Mouse (Mus musculus) spleen, postnatal 10 days (tissue): Measurements from ENCODE around the gene Tpm3.
A peak's percentile ranks its signal among the peaks of the same experiment; 100 is the strongest.

Experiments used
- DNase-seq, 2 experiments: peaks; one replicate each; pipeline ENCODE4 v3.0.0; 2021 to 2022; ENCODE audit warnings: low spot score in 2 of 2

Tpm3 gene

GRCm38 (mm10) chr3:90072294-90072693 is at the start of gene Tpm3:
Tpm3 (plus strand) TSS chr3:90072649.
- DNase-seq, result no peak

- DNase-seq, result no peak
Observed at GRCm38 (mm10) chr3:90034653-90035052, 37.8 kb upstream of the Tpm3 start.

DNA sequence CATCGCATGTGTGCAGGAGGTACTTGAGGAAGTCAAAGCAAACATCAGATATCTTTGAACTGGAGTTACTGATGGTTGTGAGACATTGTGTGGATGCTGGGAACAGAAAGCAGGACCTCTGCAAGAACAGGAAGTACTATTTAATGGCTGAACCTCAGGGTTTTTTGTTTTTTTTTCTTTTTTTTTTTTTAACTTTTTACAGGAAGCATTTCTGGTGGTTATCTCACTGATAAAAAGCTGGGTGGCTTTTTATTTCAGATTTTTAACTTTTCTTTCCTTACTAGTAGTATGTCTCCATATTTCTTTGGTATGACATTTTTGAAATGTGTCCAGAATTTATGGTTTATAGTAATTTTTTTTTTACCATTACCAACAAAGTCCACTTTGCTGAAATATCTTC is 36.2 kb upstream of the Tpm3 start:
- no peak for DNase-seq

DNA sequence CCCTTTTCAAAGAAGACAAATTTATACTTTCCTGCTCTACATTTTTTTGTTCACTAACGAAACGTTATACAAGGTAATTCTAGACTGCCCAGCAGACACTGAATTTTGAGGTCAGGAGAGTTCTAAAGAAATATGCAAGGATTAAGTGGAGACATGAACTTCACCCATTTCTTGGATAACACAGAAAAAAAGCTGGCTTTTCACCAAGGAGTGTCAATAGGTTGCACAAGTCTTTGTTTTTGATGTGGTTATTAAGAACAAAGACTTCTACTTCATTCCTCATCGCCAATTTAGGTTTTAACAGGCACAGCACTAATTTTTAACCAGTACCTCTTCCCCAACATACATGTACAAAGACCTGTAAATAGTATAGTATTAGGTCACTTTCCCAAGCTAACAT is 22.8 kb upstream of the Tpm3 start:
- DNase-seq, result no peak

- peak; percentile 68 to 76 for DNase-seq
Observed at GRCm38 (mm10) chr3:90051441-90052350, 20.8 kb upstream of the Tpm3 start, which contains the start of gene 4933434E20Rik. 4933434E20Rik (plus strand) TSS chr3:90051636.

GRCm38 (mm10) chr3:90052351-90053241 is 19.9 kb upstream of the Tpm3 start, which contains the start of gene Ubap2l:
Ubap2l (minus strand) TSS chr3:90052628.
- peak; percentile 81 to 97 for DNase-seq

- no peak for DNase-seq
Observed at GRCm38 (mm10) chr3:90061549-90061948, 10.9 kb upstream of the Tpm3 start.

GRCm38 (mm10) chr3:90062539-90062938 is 9.9 kb upstream of the Tpm3 start:
- no peak for DNase-seq

DNA sequence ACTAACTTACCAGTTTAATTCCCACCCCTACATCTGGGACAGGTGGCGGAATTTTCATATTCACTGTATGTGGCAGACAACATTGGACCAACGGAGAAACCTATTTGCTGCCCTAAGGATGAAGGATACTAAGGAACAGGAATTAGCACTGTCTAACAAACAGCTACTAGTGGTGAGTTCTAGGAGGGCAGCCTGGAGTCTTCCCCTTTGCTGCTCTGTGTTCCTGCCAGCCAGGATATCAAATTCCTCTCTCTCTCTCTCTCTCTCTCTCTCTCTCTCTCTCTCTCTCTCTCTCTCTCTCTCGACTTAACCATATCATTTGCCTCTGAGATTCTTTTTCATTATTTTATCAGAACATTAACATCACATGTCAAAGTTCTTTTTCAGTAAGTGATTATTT is 8.1 kb upstream of the Tpm3 start:
- DNase-seq, result no peak

DNA sequence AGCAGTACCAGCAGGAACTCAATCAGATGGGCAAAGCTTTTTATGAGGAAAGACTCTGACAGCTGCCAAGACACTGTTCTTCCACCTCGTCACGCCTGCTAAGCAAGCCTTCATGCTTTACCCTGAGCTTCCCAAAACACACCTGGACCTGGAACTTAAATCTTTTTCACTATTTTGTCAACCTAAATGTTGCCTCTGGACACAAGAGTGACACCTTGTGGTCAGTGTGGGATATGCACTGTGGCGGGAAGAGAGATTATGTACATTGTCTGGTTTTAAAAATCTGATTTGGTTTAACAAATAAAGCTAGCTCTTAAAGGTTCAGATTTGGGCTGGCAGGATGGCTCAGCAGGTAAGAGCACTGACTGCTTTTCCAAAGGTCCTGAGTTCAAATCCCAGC is 6.9 kb upstream of the Tpm3 start:
- DNase-seq, result peak; percentile 52 to 70

DNA sequence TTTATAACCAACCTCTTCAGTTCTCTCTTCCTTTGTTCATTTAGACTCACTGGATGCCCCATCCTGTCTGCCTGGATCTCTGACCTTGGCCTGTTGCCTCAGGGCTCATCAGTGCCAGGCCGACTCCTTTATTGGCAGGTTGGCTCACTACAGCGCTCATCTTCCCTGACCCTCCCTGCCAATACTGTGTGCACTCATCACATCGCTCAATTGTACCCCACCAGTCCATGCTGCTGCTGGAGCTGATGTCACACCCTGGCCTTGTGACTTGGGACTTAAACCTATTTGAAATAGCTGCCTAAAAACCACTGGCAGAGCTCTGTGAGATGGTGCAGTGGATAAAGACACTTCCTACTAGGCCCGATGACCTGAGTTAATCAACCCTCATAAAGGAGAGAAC is 4.6 kb upstream of the Tpm3 start:
- DNase-seq, result no peak

DNA sequence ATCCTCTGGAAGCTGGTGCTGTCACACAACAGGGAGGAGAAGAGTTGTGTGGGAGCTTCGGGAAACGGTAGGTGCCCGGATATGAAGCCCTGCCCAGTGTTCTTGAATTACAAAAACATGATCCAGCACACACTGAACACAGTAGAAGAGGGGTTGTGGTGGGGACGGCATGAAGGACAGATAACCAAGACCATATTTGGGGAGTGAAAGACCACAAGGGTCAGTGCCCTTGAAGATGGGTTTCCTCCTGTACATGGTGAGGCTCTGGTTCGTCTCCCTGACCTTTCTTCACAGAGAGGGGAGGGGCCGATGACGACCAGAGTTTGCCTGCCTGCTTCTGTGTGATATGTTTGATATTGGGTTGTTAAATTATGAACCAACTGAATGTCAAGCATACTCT is 2.8 kb upstream of the Tpm3 start:
- DNase-seq, result no peak

DNA sequence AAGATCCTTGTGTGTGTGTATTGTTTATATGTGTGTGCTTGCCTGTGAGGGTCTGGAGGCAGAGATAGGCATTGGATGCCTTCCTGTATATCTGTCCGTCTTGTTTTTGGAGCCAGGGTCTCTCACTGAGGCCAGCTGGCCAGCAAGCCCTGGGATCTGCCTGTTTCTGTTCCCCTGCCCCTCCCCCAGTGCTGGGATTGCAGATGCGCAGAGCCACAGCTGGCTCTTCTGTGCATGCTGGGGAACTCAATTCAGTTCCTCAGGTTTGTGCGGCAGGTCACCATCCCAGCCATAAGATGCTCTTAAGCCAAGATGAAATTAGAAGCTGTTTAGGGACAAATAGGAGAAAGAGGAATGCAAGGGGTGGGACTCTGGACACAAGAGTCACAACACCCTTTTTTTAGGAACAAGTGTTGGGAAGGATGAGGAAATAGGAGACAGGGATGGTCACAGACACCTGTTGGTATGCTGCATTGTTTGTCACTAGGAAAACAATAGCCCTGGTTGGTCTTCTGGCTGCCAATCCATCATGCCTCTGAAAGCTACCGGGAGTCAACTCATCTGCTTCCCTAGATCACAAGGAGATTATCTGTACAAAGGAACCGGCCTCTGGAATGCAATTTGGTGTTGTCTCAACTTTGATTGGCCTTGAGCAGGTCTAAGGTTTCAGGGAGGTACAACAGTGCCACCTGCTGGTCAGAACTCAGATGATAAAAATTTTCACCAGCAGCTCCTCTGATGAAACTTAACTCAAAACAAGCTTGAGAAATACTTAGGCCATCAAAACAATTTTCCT is 4.7 kb downstream of the Tpm3 start:
- peak; percentile 80 to 90 for DNase-seq

- no peak for DNase-seq
Observed at GRCm38 (mm10) chr3:90078224-90078623, 5.8 kb downstream of the Tpm3 start.

DNA sequence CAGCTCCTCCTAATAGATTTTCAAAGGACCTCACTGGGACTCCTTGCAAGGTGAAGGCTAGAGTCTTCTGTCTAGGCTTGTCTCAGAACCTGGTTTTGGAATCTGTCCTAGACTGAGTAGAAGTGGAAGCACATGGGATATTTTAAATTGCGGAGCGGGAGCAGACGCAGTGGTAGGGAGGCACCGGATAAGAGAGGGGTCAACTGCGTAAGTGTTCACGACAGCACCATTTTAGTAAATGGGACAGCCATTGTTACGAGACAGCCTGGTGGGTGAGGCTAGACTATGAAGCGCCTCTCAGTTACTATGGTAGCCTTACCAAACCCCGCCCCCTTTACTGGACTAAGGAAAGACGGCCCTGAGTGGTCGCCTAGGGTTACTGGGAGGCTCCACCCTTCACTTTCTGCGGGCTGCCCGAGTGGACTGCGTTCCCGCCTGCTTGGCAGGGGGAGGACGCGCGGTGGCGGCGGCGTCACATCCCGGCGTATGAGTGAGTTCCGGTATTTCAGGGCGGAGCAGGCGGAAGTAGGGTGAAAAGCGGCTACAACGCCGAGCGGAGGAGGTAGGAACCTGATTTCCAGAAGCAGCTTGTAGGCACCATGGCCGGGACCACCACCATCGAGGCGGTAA is 6.8 kb downstream of the Tpm3 start:
- DNase-seq, result peak; percentile 78 to 94

DNA sequence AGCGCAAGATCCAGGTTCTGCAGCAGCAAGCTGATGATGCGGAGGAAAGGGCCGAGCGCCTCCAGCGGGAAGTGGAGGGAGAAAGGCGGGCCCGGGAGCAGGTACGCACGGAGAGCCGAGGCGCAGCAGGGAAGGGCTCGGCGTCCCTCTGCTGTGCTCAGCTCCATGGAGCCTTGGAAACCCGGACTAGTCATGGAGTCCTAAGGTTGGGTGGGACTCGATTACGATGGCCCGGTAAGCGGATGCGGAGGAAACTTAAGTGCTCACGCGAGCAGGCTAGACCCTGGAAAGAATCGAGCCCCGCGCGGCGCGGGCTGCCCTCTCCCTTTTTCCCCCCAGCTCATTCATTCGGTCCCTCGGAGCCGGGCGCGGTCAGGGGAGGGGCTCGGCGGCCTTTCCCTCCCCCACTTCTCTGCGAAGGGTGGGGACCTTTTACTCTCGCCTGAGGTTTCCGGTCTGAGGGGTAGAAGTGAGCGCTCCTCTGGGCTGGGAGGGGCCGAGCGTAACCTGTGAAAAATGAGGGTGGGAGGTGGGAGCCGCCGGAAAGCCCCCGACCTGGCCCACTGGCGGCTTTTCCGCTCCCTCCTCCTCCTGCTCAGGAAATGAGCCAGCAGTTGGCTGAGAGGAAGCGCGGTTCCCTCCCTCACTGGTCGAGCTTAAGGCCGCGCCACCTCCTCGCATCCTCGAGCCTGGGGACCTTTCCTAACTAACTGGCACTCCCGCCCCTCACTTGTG is 7.5 kb downstream of the Tpm3 start:
- peak; percentile 68 to 78 for DNase-seq

GRCm38 (mm10) chr3:90080498-90080863 is 8.0 kb downstream of the Tpm3 start:
- no peak for DNase-seq

DNA sequence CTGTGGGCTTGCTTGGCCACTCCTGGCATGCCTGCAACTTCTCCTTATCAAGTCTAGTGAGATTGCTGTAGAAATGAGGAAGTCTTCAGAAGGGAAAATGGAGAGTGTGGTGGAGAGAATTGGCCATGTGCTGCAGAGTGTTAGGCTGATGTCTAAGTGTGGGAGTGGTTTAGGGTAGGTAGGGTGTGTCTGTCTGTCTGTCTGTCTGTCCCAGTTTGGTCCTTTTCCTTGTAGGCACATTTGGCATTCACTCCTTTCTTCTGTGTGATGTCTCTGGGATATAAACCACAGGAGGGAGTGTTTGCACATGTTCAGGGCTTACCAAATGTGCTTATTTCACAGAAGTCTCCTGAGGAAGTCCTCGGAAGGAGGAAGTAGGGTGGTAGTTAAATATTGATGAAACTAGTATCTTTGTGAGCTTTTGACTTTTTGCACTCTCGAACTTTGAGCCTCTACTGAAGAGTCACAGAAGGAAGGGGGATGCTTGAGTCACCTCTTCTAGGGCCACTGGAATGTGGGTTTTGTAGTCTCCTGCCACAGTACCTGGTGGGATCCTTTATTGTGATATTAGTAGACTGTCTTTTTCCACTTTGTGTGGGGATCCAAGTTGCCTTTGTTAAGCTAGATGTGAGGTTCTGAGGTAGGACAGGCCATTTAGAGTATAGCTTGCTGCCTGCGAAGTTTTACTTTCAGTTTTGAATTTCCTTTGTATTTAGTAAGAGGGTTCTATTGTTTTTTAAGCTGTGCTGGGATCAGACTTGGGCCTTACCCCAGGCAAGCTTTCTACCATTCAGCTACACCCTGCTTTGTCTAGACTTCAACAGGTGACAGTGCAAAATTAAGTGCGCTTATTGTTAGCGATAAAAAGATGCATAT is 9.2 kb downstream of the Tpm3 start:
- DNase-seq, result peak; percentile 20 to 23

DNA sequence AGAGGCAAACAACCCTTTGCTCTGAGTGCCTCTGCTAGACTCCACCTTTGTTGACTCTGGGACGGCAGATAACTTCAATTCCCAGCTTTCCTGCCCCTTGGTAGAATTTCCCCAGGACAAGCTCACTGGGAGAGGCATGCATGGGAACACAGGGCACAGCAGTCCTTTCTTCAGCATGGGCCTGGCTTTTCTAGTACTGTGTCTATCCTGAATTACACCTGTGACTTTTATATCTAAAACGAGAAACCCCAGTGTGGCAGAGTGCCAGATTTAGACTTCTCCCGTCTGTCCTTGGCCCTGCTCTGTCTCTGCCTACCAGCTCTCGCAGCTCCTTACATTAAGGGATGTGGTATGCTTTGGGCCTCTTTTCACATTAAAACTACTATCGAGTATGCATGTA is 10.6 kb downstream of the Tpm3 start:
- peak in 1 of 2 experiments; percentile 27 for DNase-seq
